Mouse (Mus musculus) heart, embryonic 13.5 days (tissue): ENCODE measurements around the gene Ndufa4l2. TPM values are rescaled to one million over a fixed set of nuclear protein-coding genes. Genes with fewer than 3 reads are reported as not detected.

ENCODE experiments used
- ATAC-seq: fragments of 200-750 bp; cut with Nextera tagmentation; 2 replicates; pipeline ENCODE4 v1.8.0; 2017; ENCODE audit warnings: moderate TSS enrichment; ENCODE audit not compliant: insufficient number of reproducible peaks, low FRiP score, low TSS enrichment; ENCODE audit errors: extremely low read depth
- H3K27ac ChIP-seq: fragments of 300-500 bp; sonication (generic); replicated peaks from 2 replicates; pipeline ENCODE4 v1.5.1; 2015; ENCODE audit warnings: moderate library complexity, mild to moderate bottlenecking, inconsistent platforms
- H3K27me3 ChIP-seq: fragments of 300-500 bp; sonication (generic); replicated peaks from 2 replicates; pipeline ENCODE4 v1.6.1; 2015; ENCODE audit warnings: mild to moderate bottlenecking, inconsistent platforms
- H3K36me3 ChIP-seq: fragments of 300-500 bp; sonication (generic); 2 replicates; pipeline ENCODE4 v1.6.1; 2015; ENCODE audit warnings: mild to moderate bottlenecking, inconsistent platforms
- H3K4me1 ChIP-seq: fragments of 300-500 bp; sonication (generic); 2 replicates; pipeline ENCODE4 v1.6.1; 2015; ENCODE audit warnings: inconsistent platforms
- H3K4me2 ChIP-seq: fragments of 300-500 bp; sonication (generic); 2 replicates; pipeline ENCODE4 v1.6.1; 2015; ENCODE audit warnings: inconsistent platforms, mild to moderate bottlenecking, moderate library complexity
- H3K4me3 ChIP-seq: fragments of 300-500 bp; sonication (generic); 2 replicates; pipeline ENCODE4 v1.5.1; 2015; ENCODE audit warnings: moderate library complexity, mild to moderate bottlenecking, inconsistent platforms
- H3K9ac ChIP-seq: fragments of 300-500 bp; sonication (generic); 2 replicates; pipeline ENCODE4 v1.6.1; 2015; ENCODE audit warnings: inconsistent platforms, mild to moderate bottlenecking, moderate library complexity
- H3K9me3 ChIP-seq: fragments of 300-500 bp; sonication (generic); 2 replicates; pipeline ENCODE4 v1.6.1; 2016; ENCODE audit warnings: inconsistent platforms
- WGBS: fragments of 180-500 bp; shearing (Covaris S2); methylation state at CpG from one replicate; pipeline ENCODE4 v1.1.7; 2015; ENCODE audit warnings: mixed read lengths; 5-methylcytosine and 5-hydroxymethylcytosine counted together
- polyA plus RNA-seq: library from polyadenylated mRNA; unstranded; fragments of >200 nt; fragmentation: Nextera tagmentation; extraction: Ambion mirVana; gene quantifications from 2 replicates; pipeline ENCODE4 v1.2.1, GENCODE M21; 2015

Ndufa4l2 gene
- polyA plus RNA-seq, 1 experiment from 2014 or later = 14.2 TPM

GRCm38 (mm10) chr10:127516576-127517260 lies 2.0 kb downstream of the Ndufa4l2 start:
- Histone ChIP-seq H3K9me3 (no peaks in the 10 kb centered on the region), H3K27me3 (peaks cover 62% of the 10 kb centered on the region), H3K27ac (peak overlapping the region; percentile 42; the same call in 1 of the 2 replicates), H3K4me3 (peak overlapping the region; percentile 29), H3K4me1 (peaks cover 70% of the 10 kb centered on the region), H3K9ac (peak overlapping the region; percentile 77), H3K36me3 (peaks cover 37% of the 10 kb centered on the region), H3K4me2 (peak overlapping the region; percentile 57)
- 12% methylated on average over 30 of the region's 30 CpGs for WGBS
- ATAC-seq = no peak; the same call in 1 of the 2 replicates

DNA sequence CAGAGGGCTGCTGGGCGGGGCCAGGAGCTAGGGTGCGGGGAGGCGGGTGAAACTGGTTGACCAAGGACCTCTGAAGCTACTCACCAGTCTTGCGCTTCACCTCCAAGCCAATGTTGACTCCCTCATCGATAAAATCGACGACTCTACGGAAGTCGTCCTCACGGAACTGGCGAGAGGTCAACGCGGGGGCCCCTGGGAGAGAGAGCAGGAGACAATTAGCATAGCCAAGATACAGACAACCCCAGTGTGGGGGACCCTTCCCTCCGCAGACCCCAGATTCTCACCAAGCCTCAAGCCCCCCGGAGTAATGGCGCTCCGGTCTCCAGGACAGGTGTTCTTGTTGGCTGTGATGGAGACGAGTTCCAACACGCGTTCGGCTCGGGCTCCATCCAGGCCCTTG lies 3.2 kb downstream of the Ndufa4l2 start:
- Histone ChIP-seq H3K27me3 (peaks cover 56% of the 10 kb centered on the region), H3K4me1 (peaks cover 63% of the 10 kb centered on the region), H3K4me2 (no peak overlapping the region), H3K9ac (no peak overlapping the region), H3K36me3 (peaks cover 37% of the 10 kb centered on the region), H3K9me3 (no peaks in the 10 kb centered on the region), H3K27ac (no peak overlapping the region), H3K4me3 (no peak overlapping the region)
- no peak for ATAC-seq
- 89% methylated on average over 22 of the region's 22 CpGs for WGBS

GRCm38 (mm10) chr10:127519041-127519701 lies 4.4 kb downstream of the Ndufa4l2 start:
- Histone ChIP-seq H3K9ac (no peak overlapping the region), H3K36me3 (peaks cover 37% of the 10 kb centered on the region), H3K27me3 (peaks cover 54% of the 10 kb centered on the region), H3K4me2 (no peak overlapping the region), H3K27ac (no peak overlapping the region), H3K4me3 (no peak overlapping the region), H3K9me3 (no peaks in the 10 kb centered on the region), H3K4me1 (peaks cover 50% of the 10 kb centered on the region)
- WGBS = 88% methylated on average over 26 of the region's 26 CpGs
- no peak for ATAC-seq

- Histone ChIP-seq H3K4me3 (no peak overlapping the region), H3K9ac (no peak overlapping the region), H3K27me3 (peaks cover 54% of the 10 kb centered on the region), H3K9me3 (no peaks in the 10 kb centered on the region), H3K27ac (no peak overlapping the region), H3K36me3 (peaks cover 37% of the 10 kb centered on the region), H3K4me2 (peak overlapping the region; percentile 87; the same call in 1 of the 2 replicates), H3K4me1 (peaks cover 45% of the 10 kb centered on the region)
- no peak for ATAC-seq
- WGBS = 88% methylated on average over 37 of the region's 37 CpGs
Measured at GRCm38 (mm10) chr10:127519903-127520713, 5.3 kb downstream of the Ndufa4l2 start.

- Histone ChIP-seq H3K9me3 (no peaks in the 10 kb centered on the region), H3K27ac (no peak overlapping the region), H3K4me3 (peak overlapping the region; percentile 72), H3K9ac (peak overlapping the region; percentile 85), H3K27me3 (peaks cover 54% of the 10 kb centered on the region), H3K4me1 (peaks cover 38% of the 10 kb centered on the region), H3K36me3 (peaks cover 37% of the 10 kb centered on the region), H3K4me2 (peak overlapping the region; percentile 87)
- no peak for ATAC-seq
- whole genome bisulfite sequencing = 76% methylated on average over 20 of the region's 20 CpGs
Measured at GRCm38 (mm10) chr10:127520714-127521357, 6.1 kb downstream of the Ndufa4l2 start.

GRCm38 (mm10) chr10:127521611-127522080 lies 6.9 kb downstream of the Ndufa4l2 start:
- Histone ChIP-seq H3K36me3 (peaks cover 37% of the 10 kb centered on the region), H3K9ac (peak overlapping the region; percentile 85), H3K27ac (no peak overlapping the region), H3K9me3 (no peaks in the 10 kb centered on the region), H3K4me3 (peak overlapping the region; percentile 72), H3K27me3 (peaks cover 56% of the 10 kb centered on the region), H3K4me1 (peaks cover 36% of the 10 kb centered on the region), H3K4me2 (peak overlapping the region; percentile 87)
- ATAC-seq = no peak
- 8% methylated on average over 12 of the region's 12 CpGs for WGBS

DNA sequence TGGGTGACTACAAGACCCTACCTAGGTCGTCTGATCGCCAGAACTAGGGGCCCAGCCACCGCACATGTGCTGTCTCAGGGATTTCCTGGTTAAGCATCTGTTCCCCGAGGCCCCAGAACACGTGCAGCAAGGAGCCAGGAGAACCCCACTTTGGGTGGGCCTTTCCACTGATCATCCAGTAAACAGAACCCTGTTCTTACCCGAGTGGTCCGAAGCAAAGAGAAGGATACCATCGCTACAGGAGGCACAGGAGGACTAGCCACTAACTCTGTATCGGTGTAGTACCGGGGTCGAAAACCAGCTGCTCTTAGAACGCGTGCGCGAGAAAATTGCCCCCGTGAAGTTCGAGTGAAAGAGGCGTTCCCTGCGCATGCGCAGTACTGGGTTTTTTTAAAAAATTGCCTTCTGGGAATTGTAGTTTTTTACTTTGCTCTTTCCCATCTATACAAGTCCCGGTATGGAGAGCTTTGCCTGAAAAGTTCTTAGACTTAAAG lies 7.4 kb downstream of the Ndufa4l2 start, which contains the start of gene Shmt2:
Gene Shmt2, minus strand, starts transcription at position 357 of the 494 bp plus-strand sequence.
- 0 out of 2 replicates have a peak within 1 kb of the TSS, but pooled peaks have one; percentile 17 for H3K27ac ChIP-seq
- peaks cover 36% of the 10 kb centered on the region for H3K36me3 ChIP-seq
- peak; percentile 61; the same call in 1 of the 2 replicates for ATAC-seq
- H3K4me3 ChIP-seq = peak within 1 kb of the TSS; percentile 72
- H3K4me1 ChIP-seq = peaks cover 34% of the 10 kb centered on the region
- H3K9me3 ChIP-seq = no peaks in the 10 kb centered on the region
- peaks cover 58% of the 10 kb centered on the region for H3K27me3 ChIP-seq
- peak within 1 kb of the TSS; percentile 85 for H3K9ac ChIP-seq
- H3K4me2 ChIP-seq = peak within 1 kb of the TSS; percentile 87
- WGBS = under 1% methylated on average over 21 of the region's 21 CpGs

- Histone ChIP-seq H3K4me1 (peaks cover 32% of the 10 kb centered on the region), H3K27ac (no peak overlapping the region), H3K9me3 (no peaks in the 10 kb centered on the region), H3K27me3 (peaks cover 71% of the 10 kb centered on the region), H3K4me3 (peak overlapping the region; percentile 9; the same call in 1 of the 2 replicates), H3K36me3 (peaks cover 10% of the 10 kb centered on the region), H3K4me2 (no peak overlapping the region), H3K9ac (no peak overlapping the region; the same call in 1 of the 2 replicates)
- no peak for ATAC-seq
- 3% methylated on average over 19 of the region's 23 CpGs for WGBS
Measured at GRCm38 (mm10) chr10:127524646-127525255, 10.0 kb downstream of the Ndufa4l2 start.

- no peaks in the 10 kb centered on the region for H3K9me3 ChIP-seq
- no peak for ATAC-seq
- peak overlapping the region; percentile 44 for H3K4me3 ChIP-seq
- H3K9ac ChIP-seq = peak overlapping the region; percentile 37
- H3K27me3 ChIP-seq = peaks cover 84% of the 10 kb centered on the region
- H3K4me2 ChIP-seq = peak overlapping the region; percentile 67
- H3K4me1 ChIP-seq = peaks cover 29% of the 10 kb centered on the region
- WGBS = 2% methylated on average over 26 of the region's 26 CpGs
- H3K27ac ChIP-seq = no peak overlapping the region
- no peaks in the 10 kb centered on the region for H3K36me3 ChIP-seq
Measured at GRCm38 (mm10) chr10:127526048-127526447, 11.3 kb downstream of the Ndufa4l2 start.

- H3K9ac ChIP-seq = peak overlapping the region; percentile 37
- peak overlapping the region; percentile 67 for H3K4me2 ChIP-seq
- H3K9me3 ChIP-seq = no peaks in the 10 kb centered on the region
- WGBS = under 1% methylated on average over 26 of the region's 26 CpGs
- peak overlapping the region; percentile 44 for H3K4me3 ChIP-seq
- H3K4me1 ChIP-seq = peaks cover 24% of the 10 kb centered on the region
- H3K36me3 ChIP-seq = no peaks in the 10 kb centered on the region
- H3K27me3 ChIP-seq = peaks cover 90% of the 10 kb centered on the region
- no peak for ATAC-seq
- no peak overlapping the region for H3K27ac ChIP-seq
Measured at GRCm38 (mm10) chr10:127526681-127527080, 11.9 kb downstream of the Ndufa4l2 start.
